Mouse (Mus musculus): Measurements from ENCODE around the gene Ccdc163. TPM values are rescaled to one million over a fixed set of nuclear protein-coding genes. Genes with fewer than 3 reads are reported as not detected.
A peak's percentile ranks its signal among the peaks of the same experiment; 100 is the strongest.
"Not testable (repeated sequence)": the region's sequence is repeated elsewhere in the genome, so short reads cannot be mapped to it uniquely, and the experiment has no call there.

Ccdc163 gene
- total RNA-seq (2022), result 1 to 10 TPM; 4.3 to 8.4 (median 6.3) TPM

GRCm38 (mm10) chr4:116708201-116708764, at the start of gene Ccdc163, which contains the start of gene Mmachc:
Ccdc163 (plus strand) TSS chr4:116708509.
Mmachc (minus strand) TSS chr4:116708406.
- DNase-seq (ENCODE audit: low spot score in 2 of 2), result peak; percentile 86 to 98

- DNase-seq (ENCODE audit: low spot score in 2 of 2), result no peak
Observed at GRCm38 (mm10) chr4:116659474-116659873, 48.8 kb upstream of the Ccdc163 start.

- not testable (repeated sequence) for DNase-seq (ENCODE audit: low spot score in 2 of 2)
Observed at GRCm38 (mm10) chr4:116659916-116660315, 48.4 kb upstream of the Ccdc163 start.

- no peak for DNase-seq (ENCODE audit: low spot score in 2 of 2)
Observed at GRCm38 (mm10) chr4:116660829-116661228, 47.5 kb upstream of the Ccdc163 start.

GRCm38 (mm10) chr4:116661998-116662397, 46.3 kb upstream of the Ccdc163 start:
- DNase-seq (ENCODE audit: low spot score in 2 of 2), result no peak

GRCm38 (mm10) chr4:116666625-116667024, 41.7 kb upstream of the Ccdc163 start:
- DNase-seq (ENCODE audit: low spot score in 2 of 2), result no peak

GRCm38 (mm10) chr4:116668145-116668544, 40.2 kb upstream of the Ccdc163 start:
- no peak for DNase-seq (ENCODE audit: low spot score in 2 of 2)

- no peak for DNase-seq (ENCODE audit: low spot score in 2 of 2)
Observed at GRCm38 (mm10) chr4:116669291-116669690, 39.0 kb upstream of the Ccdc163 start.

- no peak for DNase-seq (ENCODE audit: low spot score in 2 of 2)
Observed at GRCm38 (mm10) chr4:116672785-116673184, 35.5 kb upstream of the Ccdc163 start.

GRCm38 (mm10) chr4:116674761-116675160, 33.5 kb upstream of the Ccdc163 start:
- DNase-seq (ENCODE audit: low spot score in 2 of 2), result not testable (repeated sequence)

GRCm38 (mm10) chr4:116676027-116676426, 32.3 kb upstream of the Ccdc163 start:
- no peak for DNase-seq (ENCODE audit: low spot score in 2 of 2)

GRCm38 (mm10) chr4:116677808-116678207, 30.5 kb upstream of the Ccdc163 start:
- no peak for DNase-seq (ENCODE audit: low spot score in 2 of 2)

GRCm38 (mm10) chr4:116679141-116679540, 29.2 kb upstream of the Ccdc163 start:
- no peak for DNase-seq (ENCODE audit: low spot score in 2 of 2)

- not testable (repeated sequence) for DNase-seq (ENCODE audit: low spot score in 2 of 2)
Observed at GRCm38 (mm10) chr4:116680521-116680920, 27.8 kb upstream of the Ccdc163 start.

- no peak for DNase-seq (ENCODE audit: low spot score in 2 of 2)
Observed at GRCm38 (mm10) chr4:116683957-116684356, 24.4 kb upstream of the Ccdc163 start.

- no peak for DNase-seq (ENCODE audit: low spot score in 2 of 2)
Observed at GRCm38 (mm10) chr4:116684665-116685064, 23.6 kb upstream of the Ccdc163 start.

- DNase-seq (ENCODE audit: low spot score in 2 of 2), result peak; percentile 82 to 93
Observed at GRCm38 (mm10) chr4:116685402-116686061, 22.8 kb upstream of the Ccdc163 start, which contains the start of gene Prdx1. Prdx1 (plus strand) TSS chr4:116685544.

- DNase-seq (ENCODE audit: low spot score in 2 of 2), result no peak
Observed at GRCm38 (mm10) chr4:116687041-116687440, 21.3 kb upstream of the Ccdc163 start.

GRCm38 (mm10) chr4:116689309-116689876, 18.9 kb upstream of the Ccdc163 start:
- DNase-seq (ENCODE audit: low spot score in 2 of 2), result no peak

GRCm38 (mm10) chr4:116692146-116692545, 16.2 kb upstream of the Ccdc163 start:
- DNase-seq (ENCODE audit: low spot score in 2 of 2), result no peak

- DNase-seq (ENCODE audit: low spot score in 2 of 2), result no peak
Observed at GRCm38 (mm10) chr4:116693785-116694184, 14.5 kb upstream of the Ccdc163 start.

- DNase-seq (ENCODE audit: low spot score in 2 of 2), result no peak
Observed at GRCm38 (mm10) chr4:116698693-116699342, 9.5 kb upstream of the Ccdc163 start.

All from left cerebral cortex, adult 8-10 months (tissue).